Mouse (Mus musculus) T-cell, adult 2 months (primary cell): ENCODE results near the gene Gm4707.
"Not testable (repeated sequence)": the region's sequence is repeated elsewhere in the genome, so short reads cannot be mapped to it uniquely, and the experiment has no call there.

ENCODE experiments used
- DNase-seq: peaks from one replicate; pipeline ENCODE4 v3.0.0; 2022; ENCODE audit warnings: low spot score

Gene Gm4707

GRCm38 (mm10) chr17:71459818-71460217 lies at the start of gene Gm4707:
Gene Gm4707, minus strand, starts transcription at chr17:71459918.
- no peak for DNase-seq

DNA sequence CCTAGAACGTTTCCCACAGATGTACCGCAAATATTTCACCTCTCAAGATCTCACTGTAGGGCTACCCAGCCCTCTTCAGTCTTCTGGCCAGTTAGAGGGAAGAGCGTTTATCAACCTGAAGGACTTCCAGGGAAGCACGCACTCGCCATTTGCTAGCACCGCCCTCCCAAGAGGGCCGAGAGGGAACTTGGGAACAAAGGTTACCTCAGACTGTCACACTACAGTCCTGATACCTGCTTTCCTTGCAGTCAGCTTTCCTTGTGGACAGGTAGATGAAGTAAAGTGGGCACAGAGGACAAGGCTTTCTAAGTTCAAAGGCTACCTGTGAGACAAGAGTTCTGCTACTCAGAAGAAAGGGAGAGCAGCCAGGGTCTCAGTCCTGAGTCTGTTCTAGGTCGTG lies 47.1 kb upstream of the Gm4707 start:
- no peak for DNase-seq

GRCm38 (mm10) chr17:71495784-71496183 lies 36.1 kb upstream of the Gm4707 start:
- DNase-seq = no peak

- no peak for DNase-seq
Measured at GRCm38 (mm10) chr17:71491332-71491686, 31.6 kb upstream of the Gm4707 start.

GRCm38 (mm10) chr17:71490666-71491331 lies 31.1 kb upstream of the Gm4707 start:
- DNase-seq = peak; percentile 88

DNA sequence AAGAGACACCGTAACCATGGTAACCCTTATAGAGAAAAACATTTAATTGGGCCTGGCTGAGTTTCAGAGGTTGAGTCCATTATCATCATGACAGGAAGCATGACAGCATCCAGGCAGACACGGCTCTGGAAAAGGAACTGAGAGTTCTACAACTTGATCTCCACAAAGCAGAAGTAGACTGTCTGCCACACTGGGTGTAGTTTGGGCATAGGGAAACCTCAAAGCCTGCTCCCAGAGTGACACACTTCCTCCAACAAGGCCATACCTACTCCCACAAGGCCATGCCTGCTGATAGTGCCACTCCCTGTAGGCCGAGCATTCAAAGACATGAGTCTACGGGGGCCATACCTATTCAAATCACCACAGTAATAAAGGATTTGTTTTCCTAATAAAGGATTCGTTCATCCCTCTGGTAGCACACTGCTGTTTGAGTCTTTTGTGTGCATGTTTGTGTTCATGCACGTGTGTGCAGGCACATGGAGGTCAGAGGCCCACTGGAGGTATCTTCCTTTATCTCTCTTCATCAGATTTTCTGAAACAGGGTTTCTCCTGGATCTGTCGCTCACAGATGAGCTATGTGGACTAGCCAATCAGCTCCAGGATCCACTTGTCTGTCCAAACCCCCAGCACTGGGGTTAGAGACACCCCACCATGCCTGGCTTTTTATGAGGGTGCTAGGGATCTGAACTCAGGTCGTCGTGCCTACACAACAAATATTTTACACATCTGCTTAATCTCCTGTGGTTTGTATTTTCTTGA lies 30.2 kb upstream of the Gm4707 start:
- DNase-seq = no peak

GRCm38 (mm10) chr17:71486231-71486851 lies 26.6 kb upstream of the Gm4707 start:
- peak; percentile 83 for DNase-seq

GRCm38 (mm10) chr17:71485791-71486230 lies 26.1 kb upstream of the Gm4707 start:
- DNase-seq = peak; percentile 86

DNA sequence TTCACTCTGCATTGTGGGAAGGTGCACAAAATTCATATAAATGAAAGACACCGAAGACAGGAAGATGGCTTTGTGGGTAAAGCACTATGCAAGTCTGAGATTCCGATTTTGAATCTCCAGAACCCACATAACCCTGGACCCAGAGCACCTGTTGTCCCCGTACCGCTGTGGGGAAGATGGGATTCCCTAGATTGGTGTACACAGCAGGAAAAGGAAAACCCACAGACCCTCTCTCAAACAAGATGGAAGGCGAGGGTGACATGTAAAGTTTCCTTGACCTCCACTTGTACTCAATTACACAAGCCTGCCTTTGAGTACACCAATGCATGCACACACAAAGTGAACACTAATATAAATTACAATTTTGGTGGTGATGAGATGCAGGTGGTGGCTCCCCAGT lies 25.0 kb upstream of the Gm4707 start:
- DNase-seq = no peak

GRCm38 (mm10) chr17:71483418-71484060 lies 23.8 kb upstream of the Gm4707 start:
- DNase-seq = no peak

DNA sequence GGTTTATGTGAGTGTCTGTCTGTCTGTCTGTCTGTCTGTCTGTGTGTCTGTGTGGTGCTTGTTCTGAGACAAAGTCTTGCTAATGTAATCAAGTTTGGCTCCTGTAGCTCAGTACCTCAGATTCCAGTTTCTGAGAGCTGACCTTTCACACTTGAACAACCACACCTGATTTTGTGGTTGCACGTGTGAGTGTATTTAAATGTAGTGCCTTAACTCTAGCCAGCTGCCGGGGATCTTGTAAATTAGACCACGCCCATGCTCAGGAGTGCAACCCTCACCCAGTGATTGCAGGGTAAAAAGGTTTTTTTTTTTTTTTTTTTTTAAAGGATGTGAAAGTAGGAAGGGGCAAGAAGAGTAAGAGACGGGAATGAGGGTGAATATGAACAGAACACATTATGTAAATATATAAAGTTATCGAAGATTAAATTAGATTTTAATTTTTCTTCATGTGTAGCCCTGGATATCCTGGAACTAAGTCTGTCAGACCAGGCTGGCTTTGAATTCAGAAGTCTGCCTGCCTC lies 19.7 kb upstream of the Gm4707 start:
- DNase-seq = peak; percentile 60

- DNase-seq = no peak
Measured at GRCm38 (mm10) chr17:71477481-71477880, 17.8 kb upstream of the Gm4707 start.

- no peak for DNase-seq
Measured at GRCm38 (mm10) chr17:71476346-71477020, 16.8 kb upstream of the Gm4707 start.

GRCm38 (mm10) chr17:71475705-71476089 lies 16.0 kb upstream of the Gm4707 start:
- peak; percentile 67 for DNase-seq

- DNase-seq = peak; percentile 91
Measured at GRCm38 (mm10) chr17:71474762-71475704, 15.3 kb upstream of the Gm4707 start, which contains the start of gene Smchd1. Gene Smchd1, minus strand, starts transcription at chr17:71475343.

GRCm38 (mm10) chr17:71474128-71474527 lies 14.4 kb upstream of the Gm4707 start:
- peak; percentile 40 for DNase-seq

GRCm38 (mm10) chr17:71471261-71471660 lies 11.5 kb upstream of the Gm4707 start:
- no peak for DNase-seq

DNA sequence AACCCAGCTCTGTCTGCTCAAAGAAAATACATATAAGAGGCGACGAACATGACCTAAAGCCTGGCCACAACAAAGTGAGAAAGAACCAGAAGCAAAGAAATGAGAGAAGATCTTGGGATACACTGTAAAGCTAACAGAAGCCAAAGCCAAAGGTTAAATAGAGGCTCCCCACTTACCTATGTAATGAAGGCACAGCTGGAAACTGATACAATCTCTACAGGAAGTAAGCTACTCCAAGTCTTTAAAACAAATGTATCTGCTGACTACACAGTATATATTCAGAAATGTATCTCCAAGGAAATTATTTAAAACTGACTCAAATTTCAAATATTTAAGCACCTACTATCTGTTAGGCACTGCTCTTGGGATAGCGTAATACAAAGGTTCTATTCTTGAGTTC lies 594 bp upstream of the Gm4707 start:
- no peak for DNase-seq

GRCm38 (mm10) chr17:71457361-71457760 lies 2.4 kb downstream of the Gm4707 start:
- not testable (repeated sequence) for DNase-seq

GRCm38 (mm10) chr17:71445191-71445590 lies 14.5 kb downstream of the Gm4707 start:
- no peak for DNase-seq

DNA sequence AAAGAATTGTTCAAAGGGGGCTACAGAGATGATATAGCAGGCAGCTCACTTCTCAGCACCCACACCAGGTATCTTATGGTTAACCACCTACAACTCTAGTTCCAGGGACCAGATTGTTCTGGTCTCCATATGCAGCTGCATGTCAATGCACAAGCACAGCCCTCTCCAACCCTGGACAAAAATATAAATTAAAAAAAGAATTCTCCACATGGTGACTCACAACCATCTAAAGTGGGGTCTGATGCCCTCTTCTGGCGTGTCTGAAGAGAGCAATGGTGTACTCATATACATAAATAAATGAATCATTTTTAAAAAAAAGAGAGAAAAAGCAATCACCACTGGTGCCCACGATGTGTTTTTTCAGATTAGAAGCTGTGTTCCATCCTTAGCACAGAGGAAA lies 15.0 kb downstream of the Gm4707 start:
- DNase-seq = no peak
